Mouse (Mus musculus) 3134 (cell line): Measurements from ENCODE around the gene Sccpdh.
A peak's percentile ranks its signal among the peaks of the same experiment; 100 is the strongest.
"Not testable (repeated sequence)": the region's sequence is repeated elsewhere in the genome, so short reads cannot be mapped to it uniquely, and the experiment has no call there.

ENCODE experiments used
- DNase-seq: peaks from one replicate; pipeline ENCODE4 v3.0.0-alpha.2; 2011; ENCODE audit warnings: low spot score; ENCODE audit not compliant: insufficient read length; ENCODE audit errors: extremely low read depth

The Sccpdh gene

DNA sequence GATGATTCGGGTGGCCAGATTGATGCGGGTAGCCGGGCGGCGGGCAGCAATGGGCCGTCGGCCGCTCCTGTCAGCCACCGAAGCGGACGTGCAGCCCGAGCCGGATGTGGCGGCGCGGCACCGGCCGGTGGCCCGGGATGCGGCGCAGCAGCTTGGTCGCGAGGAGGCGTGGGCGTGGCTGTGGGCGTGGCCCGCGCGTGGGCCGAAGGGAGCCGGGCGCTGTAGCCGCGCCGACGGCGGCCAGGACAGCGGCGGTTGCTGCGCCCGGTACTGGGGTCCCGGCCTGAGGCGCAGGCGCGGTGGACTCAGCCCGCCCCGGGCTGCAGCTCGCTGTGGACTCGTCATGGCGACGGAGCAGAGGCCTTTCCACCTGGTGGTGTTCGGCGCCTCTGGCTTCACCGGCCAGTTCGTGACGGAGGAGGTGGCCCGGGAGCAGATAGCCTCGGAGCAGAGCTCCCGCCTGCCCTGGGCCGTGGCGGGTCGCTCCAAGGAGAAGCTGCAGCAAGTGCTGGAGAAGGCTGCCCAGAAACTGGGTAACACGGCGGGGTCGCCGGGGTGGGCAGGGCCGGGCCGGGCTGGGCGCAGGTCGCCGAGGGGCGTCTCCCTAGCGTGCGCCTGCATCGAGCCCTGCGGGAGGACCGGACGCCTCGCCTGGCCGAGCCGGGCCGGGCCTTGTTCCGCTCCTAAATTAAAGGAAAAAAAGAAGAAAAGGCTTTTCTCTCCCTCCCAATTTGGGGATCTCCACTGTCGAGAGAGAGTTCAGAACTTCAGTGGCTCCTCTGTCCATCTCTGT lies at the start of gene Sccpdh:
Sccpdh (plus strand) TSS at position 198 of the 793 bp plus-strand sequence.
- peak; percentile 92 for DNase-seq

DNA sequence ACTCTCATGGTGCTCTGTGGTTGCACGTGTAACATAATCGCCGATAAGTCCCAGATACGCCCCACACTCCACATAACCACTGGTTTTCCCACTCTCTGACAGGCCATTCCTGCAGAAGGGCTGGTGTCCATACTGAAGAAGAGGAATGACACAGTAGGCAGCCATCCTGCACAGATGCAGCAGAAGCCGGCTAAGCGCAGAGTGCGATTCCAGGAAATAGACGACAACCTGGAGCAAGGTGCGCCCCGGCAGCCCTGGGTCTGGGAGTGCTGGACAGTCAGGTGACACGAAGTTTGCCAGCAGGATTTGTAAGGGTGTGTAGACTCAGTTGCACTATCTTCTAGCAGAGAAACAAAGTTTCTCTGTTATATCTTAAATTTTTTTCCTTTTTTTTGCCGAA lies 45.3 kb upstream of the Sccpdh start:
- DNase-seq: no peak

DNA sequence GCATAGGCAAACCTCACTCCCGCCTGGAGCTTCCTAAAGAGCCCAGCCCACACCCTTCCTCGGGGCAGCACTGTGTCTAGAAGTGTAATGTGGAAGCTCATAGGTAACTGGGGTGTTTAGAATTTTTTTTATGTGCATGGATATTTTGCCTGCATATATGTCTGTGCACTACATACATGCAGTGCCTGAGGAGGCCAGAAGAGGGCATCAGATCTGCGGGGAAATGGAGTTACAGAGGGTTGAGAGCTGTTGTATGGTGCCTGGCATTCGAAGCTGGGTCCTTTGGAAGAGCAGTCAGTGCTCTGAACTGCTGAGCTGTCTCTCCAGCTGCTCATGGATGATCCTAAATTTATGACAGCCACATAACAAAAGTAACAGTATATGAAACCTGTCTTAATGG lies 44.4 kb upstream of the Sccpdh start:
- DNase-seq: peak; percentile 23

DNA sequence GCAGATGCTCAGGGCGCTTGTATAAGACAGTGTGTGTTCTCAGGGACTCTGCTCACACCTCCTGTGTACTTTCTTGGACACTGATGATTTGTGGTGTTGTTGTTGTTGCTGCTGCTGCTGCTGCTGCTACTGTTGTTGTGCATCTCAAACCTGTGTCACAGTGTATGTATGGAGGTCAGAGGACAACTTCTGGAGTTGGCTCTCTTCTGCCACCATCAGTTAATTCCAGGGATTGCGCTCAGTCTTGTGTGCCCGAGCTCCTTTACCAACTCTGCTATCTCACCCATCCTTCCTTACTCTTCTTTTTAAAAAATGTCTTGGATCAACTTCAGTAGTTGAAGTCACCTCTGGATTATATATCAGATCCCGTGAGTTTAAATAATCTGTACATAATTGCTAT lies 43.7 kb upstream of the Sccpdh start:
- no peak for DNase-seq

DNA sequence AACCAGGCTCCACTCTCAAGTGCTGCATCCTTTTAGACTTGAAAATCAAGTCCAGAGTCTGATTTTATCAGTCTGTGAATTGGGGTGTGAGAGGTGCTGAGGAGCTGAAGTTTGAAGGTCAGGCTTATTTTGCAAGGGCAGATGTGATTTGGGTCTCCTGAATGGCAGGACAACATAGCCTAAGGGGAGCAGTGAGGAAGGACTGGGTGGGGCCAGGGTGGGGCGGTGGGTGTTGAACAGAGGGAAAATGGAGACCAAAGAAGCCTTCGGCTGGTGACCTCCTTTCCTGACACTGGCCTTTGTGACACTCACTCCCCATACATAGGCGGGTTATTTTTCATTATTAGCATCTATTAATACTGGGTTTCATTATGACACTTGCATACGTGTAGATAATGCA lies 40.2 kb upstream of the Sccpdh start:
- no peak for DNase-seq

DNA sequence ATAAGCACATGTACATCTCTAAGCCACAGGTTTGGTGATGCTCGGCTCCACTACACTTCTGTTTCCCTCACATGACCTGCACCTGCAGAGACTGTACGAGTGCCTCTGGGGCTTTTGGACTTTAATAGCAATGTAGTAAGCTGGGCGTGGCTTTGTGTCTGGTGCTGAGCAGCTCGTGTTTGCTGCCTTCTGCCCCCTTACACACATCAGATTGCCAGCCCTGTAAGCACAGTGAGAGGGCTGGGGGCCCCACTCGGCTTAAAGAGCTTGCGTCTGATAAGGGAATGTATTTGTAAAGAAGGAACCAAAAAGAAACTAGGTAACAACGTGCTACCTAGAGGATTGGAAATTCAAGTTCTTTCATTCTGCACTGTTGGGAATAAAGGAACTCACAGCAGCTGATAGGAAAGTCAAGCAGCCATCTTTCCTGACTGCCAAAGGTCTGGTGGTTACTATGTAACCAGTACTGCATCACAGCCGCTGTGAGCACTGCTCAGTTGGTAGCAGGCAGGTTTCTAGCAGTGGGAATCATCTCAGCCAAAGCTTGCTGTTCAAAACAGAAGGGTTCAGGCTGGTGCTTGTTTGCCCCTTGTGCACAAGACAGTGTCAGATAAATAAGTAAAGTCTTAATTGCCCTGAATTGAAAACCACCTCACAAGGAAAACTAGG lies 39.4 kb upstream of the Sccpdh start:
- no peak for DNase-seq

DNA sequence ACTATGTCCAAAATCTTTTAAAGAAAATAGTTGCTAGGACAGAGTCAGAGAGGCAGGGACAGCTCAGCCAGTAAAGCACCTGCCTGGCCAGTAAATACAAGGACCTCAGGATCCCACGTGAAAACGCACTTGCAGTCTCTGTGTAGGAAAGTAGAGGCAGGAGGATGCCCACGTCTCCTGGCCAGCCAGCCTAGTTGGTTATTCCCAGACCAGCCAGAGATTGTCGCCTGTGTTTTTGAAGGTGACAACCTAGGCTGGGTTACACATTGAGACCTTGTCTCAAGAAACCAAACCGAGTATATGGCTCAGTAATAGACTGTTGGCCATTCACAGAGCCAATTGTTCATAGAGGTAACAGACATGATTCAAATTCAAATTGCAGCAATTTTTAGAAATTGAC lies 38.7 kb upstream of the Sccpdh start:
- no peak for DNase-seq

DNA sequence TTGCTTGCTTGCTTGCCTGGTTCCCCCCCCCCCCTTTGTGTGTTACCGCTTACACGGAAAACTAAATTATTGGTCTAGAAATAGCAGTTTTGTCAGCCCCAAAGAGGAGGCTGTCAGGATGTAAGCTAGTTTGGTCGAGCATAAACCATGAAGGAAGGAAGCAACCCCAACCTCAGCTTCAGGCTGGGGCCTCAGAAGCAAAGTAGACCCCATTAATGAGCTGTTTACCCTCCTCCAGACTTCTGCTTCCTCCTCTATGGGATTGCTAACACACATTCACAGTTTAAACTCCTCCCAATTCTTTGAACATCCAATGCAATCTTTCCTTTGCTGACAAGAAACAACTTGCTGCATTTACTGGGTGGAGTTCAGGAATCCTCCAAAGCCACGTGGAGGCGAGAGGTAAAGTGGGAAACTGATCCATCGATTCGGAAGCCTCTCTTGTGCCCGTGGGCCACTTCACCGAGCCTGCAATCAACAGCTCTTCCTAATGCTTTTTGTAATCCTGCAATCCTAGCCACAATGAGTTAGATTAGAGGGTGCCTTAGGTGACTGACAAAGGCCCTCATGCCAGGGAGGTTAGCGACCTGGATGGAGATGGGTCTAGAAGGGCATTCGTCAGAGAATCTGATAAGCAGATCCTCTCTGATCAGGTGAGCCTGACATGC lies 35.1 kb upstream of the Sccpdh start:
- no peak for DNase-seq

DNA sequence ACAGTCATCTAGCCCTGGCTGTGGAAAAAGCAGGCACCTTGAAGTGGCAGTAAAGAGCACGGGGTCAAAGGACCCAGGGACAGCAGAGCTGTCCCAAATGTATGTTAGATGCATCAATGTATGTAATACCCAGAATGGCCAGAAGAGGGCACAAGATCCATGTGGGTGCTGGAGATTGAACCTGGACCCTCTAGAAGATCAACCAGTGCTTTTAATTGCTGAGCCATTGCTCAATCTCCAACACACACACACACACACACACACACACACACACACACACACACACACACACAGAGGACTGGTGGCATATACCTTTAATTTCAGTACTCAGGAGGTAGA lies 34.6 kb upstream of the Sccpdh start:
- no peak for DNase-seq

DNA sequence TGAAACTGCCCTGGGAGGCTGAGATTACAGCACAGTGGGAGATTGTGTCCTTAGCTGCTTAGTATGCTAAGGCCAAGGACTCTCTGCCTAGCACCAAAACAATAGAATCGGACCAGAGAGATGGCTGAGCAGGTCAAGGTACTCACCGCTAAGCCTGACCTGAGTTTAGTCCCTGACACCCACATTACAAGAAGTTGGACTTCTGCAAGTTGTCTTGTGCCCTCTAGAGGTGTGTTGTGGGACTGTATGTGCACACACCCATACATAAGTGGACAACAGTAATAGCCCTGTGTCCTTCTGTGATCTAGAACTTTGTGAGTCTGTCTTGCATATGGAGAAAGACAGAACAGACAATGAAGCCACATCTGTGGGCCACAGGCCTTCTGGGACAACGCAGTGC lies 33.9 kb upstream of the Sccpdh start:
- no peak for DNase-seq

DNA sequence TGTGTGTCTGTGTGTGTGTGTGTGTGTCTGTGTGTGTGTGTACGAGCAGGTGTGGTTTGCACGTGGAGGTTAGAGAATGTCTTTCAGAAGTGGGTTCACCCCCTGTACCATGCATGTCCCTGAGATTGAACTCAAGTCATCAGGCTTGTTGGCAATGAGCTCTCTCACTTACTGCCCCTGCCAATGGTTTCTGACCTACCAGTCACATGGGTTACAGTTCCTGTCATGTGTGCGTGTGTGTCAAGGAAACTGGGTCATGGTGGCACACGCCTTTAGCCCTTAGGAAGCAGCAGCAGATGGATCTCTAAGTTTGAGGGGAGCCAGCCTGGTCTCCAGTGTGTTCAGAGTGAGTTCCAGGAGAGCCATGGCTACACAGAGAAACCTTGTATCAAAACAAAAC lies 25.3 kb upstream of the Sccpdh start:
- no peak for DNase-seq

DNA sequence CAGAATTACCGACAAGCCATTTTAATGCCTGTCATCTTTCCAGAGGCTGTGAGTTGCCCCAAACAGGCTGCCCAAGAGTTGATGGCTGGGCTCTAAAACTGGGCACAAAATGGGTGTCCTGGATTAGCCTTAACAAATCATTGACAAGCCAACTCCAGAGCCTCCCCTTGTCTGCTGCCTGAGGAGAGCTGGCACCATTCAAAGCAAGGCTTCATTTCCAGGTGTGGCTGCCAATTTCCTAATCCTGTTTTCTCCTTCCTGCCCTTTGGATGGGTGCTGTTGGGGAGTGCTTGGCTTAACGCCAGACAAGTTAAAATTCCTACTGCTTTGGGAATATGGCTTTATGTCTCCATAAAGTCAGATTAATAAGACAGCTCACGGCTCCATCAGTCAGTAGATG lies 23.9 kb upstream of the Sccpdh start:
- no peak for DNase-seq

DNA sequence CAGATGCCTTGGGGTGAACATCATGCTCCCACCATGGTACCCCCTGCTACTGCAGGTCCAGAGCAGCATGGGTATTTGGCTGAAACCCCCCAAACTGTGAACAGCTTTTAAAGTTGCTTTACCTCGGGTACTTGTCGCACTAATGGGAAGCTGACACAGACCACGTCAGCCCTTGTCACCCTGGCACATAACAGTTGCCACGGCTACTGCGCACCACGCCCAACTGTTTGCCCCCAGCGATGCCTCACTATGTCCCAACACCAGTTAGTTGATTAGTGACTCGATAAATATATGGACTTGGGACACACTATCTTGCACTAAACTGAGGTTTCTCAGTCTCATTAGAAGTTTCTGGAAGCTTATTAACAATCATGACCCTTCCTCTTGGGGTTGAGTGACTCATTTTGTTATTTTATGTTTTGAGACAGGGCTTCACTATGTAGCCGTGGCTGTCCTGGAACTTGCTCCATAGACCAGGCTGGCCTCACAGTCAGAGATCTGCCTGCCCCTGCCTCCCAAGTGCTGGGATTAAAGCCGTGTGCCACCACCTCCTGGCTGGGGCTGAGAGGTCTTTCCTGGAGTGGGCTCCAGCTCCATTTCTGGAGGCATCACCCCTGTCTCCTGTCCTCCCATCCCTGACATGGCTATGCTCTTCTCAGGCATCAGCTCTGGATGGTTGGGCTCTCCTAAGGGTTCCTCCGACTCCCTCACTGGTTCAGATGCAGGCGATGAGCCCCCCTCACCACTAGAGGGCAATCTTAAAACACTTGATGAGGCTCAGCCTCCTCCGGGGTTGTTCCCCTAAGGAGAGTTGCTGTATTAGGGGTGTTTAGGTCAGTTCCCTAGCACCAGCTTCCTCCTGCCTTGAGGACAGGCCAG lies 22.7 kb upstream of the Sccpdh start:
- peak; percentile 58 for DNase-seq

DNA sequence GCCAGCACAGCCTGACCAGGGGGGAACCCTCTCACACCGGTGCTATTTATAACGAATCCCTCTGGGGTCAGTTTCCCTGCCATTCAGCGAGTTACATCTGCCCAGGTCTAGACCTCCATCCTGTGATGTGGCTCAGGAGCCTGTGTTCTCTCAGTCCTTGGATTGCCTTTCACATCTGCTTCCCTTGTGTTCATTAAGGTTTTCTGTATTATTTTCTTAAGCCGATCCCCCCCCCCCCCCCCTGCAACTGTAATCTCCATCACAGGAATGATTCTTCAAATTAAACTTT lies 22.1 kb upstream of the Sccpdh start:
- DNase-seq: no peak

DNA sequence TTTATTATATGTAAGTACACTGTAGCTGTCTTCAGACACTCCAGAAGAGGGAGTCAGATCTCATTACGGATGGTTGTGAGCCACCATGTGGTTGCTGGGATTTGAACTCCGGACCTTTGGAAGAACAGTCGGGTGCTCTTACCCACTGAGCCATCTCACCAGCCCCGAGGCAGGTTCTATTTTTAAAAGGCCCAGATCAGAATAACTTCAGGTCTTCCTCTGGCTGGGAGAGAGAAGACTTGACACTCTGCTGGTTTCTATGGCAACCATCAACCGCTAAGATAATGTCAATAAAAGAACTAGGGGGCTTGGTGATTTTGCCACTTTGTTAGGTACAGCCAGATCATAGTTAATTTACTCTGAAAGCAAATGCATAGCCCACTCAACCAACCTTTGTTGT lies 19.3 kb upstream of the Sccpdh start:
- DNase-seq: not testable (repeated sequence)

DNA sequence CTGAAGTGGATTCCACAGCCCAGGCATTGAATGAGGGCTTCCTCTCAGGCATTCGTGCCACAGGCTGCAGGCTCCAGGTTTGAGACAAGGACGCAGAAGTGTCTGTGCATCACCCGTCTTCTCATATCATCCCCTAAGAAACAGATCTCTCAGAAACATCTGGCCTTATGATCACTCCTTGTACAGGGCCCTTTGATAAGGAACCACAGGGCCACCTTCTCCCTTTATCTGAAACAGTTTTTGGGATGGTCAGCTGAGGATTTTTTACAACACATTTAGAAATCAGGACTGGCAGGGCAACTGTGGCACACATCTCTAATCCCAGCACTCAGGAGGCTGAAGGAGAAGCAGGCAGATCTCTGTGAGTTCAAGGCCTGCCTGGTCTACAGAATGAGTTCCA lies 18.7 kb upstream of the Sccpdh start:
- no peak for DNase-seq

DNA sequence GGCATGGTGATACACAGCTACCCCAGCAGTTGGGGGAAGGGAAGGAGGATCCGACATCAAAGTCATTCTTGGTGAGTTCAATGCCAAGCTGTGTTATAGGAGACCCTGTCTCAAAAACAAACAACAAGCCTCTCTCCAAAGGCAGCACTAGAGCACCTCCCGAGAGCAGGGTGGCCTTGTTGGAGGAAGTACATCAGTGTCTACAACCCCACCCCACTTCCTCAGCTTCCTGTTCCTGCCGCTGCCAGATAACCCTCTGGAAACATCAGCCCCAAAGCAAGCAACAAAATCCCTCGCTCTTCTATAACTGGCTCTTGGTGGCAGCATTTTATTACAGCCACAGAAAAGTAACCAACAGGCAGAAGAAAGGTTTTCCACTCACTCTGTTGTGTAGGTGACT lies 17.7 kb upstream of the Sccpdh start:
- DNase-seq: no peak

DNA sequence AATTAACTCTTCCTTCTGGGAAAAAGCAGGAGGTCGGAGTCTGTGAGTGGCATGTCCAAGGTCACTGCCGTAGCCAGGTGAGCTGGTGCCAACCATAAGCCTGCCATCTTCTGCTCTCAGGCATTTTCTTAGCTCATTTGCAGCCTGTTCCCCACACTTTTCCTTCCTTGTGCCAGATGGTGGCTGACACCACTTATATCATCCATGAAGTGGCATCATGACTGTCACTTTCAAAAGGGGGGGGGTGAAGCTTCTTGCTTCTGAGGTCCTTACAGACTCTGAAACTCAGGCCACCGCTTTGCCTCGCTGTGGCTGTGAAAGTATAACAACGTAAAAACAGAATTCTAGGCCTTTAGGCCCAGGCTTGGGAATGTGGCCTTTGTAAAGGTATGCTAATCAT lies 16.8 kb upstream of the Sccpdh start:
- DNase-seq: no peak

DNA sequence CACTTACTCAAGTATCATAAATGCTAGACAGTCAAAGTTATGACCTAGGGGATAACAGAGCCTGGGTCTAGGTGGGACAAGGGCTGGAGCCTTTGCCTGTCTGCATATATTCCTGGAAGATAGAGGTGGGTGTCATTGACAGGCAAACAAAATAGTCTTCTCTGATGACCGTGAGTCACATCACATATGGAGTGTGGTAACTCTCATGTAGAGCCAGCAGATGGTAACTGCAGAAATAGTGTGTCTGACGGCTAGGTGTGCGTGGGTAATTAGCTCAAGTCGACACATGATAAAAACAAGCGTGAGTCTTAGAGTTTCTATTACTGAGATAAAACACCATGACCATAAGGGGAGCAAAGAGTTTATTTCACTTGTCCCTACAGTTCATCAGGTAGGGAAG lies 4.9 kb upstream of the Sccpdh start:
- no peak for DNase-seq

DNA sequence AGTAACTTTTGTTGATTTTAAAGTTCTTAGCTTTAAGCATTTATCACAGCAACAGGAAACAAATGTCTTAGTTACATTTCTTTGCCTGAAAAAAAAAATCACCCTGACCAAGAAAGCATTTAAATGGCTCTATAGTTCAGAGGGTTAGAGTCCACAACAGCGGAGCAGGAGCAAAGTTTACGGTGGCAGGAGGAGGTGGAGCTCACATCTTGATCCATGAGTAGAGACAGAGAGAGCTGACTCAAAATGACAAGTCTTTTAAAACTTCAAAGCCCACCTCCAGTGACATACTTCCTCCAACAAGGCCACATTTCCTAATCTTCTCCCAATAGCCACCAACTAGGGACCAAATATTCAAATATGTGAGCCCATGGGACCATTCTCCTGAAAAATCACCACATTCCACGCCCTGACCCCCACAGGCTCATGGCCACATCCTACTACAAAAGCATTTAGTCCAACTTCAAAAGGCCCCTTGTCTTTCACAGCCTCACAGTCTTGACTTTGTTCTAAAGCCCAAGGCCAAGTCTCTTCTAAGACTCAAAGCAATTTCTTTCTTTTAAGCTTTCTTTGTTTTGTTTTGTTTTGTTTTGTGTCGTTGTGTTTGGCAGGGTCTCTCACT lies 3.6 kb upstream of the Sccpdh start:
- no peak for DNase-seq

DNA sequence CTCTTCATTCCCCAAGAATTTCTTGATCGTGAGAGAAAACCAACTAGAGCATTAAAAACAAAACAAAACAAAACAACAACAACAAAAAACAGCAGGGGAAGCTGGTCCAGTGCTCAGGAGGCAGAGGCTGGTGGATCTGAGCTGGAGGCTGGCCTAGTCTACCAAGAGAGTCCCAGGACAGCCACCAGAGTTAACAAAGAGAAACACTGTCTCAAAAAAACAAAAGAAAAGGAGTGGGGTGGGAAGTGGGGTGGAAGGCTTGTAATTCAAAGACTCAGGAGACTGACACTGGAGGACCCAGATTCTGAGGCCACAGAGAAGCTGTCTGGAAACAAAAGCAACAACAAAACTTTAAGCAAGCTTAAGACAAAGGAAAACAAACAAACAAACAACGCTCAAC lies 1.0 kb upstream of the Sccpdh start:
- no peak for DNase-seq
